Mouse (Mus musculus): Measurements from ENCODE around the gene Chil1. TPM values are rescaled to one million over a fixed set of nuclear protein-coding genes. Genes with fewer than 3 reads are reported as not detected.
A peak's percentile ranks its signal among the peaks of the same experiment; 100 is the strongest.

The Chil1 gene
- polyA plus RNA-seq, 1 experiment from 2014 or later = 3.7 TPM

DNA sequence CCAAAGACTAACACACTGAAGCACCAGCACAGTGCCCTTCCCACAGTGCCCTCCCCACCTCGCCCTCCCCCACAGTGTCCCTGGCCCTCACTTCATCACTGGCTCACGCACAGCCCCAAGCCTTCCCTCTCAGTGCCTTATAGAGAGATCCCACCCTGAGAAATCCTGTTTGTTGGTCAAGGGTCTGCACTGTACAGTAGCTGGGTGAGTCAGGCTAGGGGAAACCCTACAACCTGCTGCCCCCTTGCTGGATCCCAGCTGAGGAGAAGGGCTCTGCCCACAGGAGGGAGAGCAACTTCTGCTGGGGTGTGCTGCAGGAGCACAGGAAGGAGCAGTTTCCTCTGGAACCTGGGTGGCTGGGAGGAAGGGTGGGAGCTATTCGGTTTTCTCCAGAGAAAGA lies 54.2 kb downstream of the Chil1 start:
- Histone ChIP-seq H3K27ac (ENCODE audit: low read depth, low read length) (no peak overlapping the region), H3K9me3 (replicated peaks; ENCODE audit: control insufficient read depth, low read length) (no peaks in the 10 kb centered on the region), H3K4me3 (ENCODE audit: low read depth, low read length) (no peak overlapping the region), H3K4me2 (ENCODE audit: low read length) (peak overlapping the region; percentile 81; the same call in 1 of the 2 replicates), H3K27me3 (replicated peaks; ENCODE audit: control insufficient read depth, insufficient read depth, low read length) (peaks cover 35% of the 10 kb centered on the region), H3K4me1 (ENCODE audit: control insufficient read depth, insufficient read depth, low read length) (peaks cover 8% of the 10 kb centered on the region; the same call in 1 of the 2 replicates), H3K9ac (ENCODE audit: low read length) (no peak overlapping the region), H3K36me3 (ENCODE audit: control insufficient read depth, insufficient read depth, low read length) (no peaks in the 10 kb centered on the region)
- DNase-seq (ENCODE audit: low spot score) (no peak), ATAC-seq (no peak)
- 21% methylated on average over 3 of the region's 3 CpGs for WGBS

DNA sequence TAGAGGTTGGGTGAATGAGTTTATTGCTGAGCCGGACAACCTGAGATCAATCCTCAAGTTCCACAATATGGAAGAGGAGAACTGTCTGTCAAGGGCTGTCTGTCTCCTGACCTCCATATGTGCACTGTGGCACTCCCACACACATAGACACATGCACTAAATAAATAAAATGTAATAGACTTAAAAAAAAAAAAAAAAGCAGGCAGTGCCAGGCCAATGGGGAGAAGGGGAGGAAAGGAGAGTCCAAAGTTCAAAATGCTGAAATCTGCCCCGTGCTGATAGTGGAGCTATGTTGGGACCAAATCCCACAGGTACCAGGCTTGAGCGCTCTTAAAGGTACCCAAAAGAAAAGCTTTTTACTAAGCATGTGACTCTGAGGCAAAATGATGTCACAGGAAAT lies 55.5 kb downstream of the Chil1 start:
- Histone ChIP-seq H3K4me2 (ENCODE audit: low read length) (no peak overlapping the region), H3K27me3 (replicated peaks; ENCODE audit: control insufficient read depth, insufficient read depth, low read length) (peaks cover 35% of the 10 kb centered on the region), H3K9ac (ENCODE audit: low read length) (no peak overlapping the region), H3K4me3 (ENCODE audit: low read depth, low read length) (no peak overlapping the region), H3K36me3 (ENCODE audit: control insufficient read depth, insufficient read depth, low read length) (no peaks in the 10 kb centered on the region), H3K9me3 (replicated peaks; ENCODE audit: control insufficient read depth, low read length) (no peaks in the 10 kb centered on the region), H3K27ac (ENCODE audit: low read depth, low read length) (no peak overlapping the region), H3K4me1 (ENCODE audit: control insufficient read depth, insufficient read depth, low read length) (peaks cover 8% of the 10 kb centered on the region; the same call in 1 of the 2 replicates)
- DNase-seq (ENCODE audit: low spot score) (no peak), ATAC-seq (no peak)
- 94% methylated on average over 3 of the region's 3 CpGs for WGBS

Other genes with a start within 250 kb of the Chil1 start
- gene Fmod, start 144.9 kb upstream of the Chil1 start, polyA plus RNA-seq (2014; fragmentation: Nextera tagmentation; extraction: Ambion mirVana) = 3.3 and 7.7 TPM in 2 replicates
- gene Btg2, start 103.1 kb upstream of the Chil1 start, polyA plus RNA-seq (2014; fragmentation: Nextera tagmentation; extraction: Ambion mirVana) = 67.3 and 82.6 TPM in 2 replicates
- gene Chit1, start 70.9 kb upstream of the Chil1 start, polyA plus RNA-seq (2014; fragmentation: Nextera tagmentation; extraction: Ambion mirVana) = 0.13 TPM in 1 of 2 replicates, not detected in the other
- gene Mybph, start 11.3 kb downstream of the Chil1 start, polyA plus RNA-seq (2014; fragmentation: Nextera tagmentation; extraction: Ambion mirVana) = 0.10 TPM in 1 of 2 replicates, not detected in the other
- 5.4 and 7.1 TPM in 2 replicates for gene Adora1, start 53.3 kb downstream of the Chil1 start, polyA plus RNA-seq (2014; fragmentation: Nextera tagmentation; extraction: Ambion mirVana)
- not detected in 2 replicates for gene Myog, start 107.8 kb downstream of the Chil1 start, polyA plus RNA-seq (2014; fragmentation: Nextera tagmentation; extraction: Ambion mirVana)
- 5.0 and 7.8 TPM in 2 replicates for gene Ppfia4, start 150.8 kb downstream of the Chil1 start, polyA plus RNA-seq (2014; fragmentation: Nextera tagmentation; extraction: Ambion mirVana)
- 150 and 151 TPM in 2 replicates for gene Tmem183a, start 179.8 kb downstream of the Chil1 start, polyA plus RNA-seq (2014; fragmentation: Nextera tagmentation; extraction: Ambion mirVana)
- not detected in 2 replicates for gene 4933406M09Rik, start 203.8 kb downstream of the Chil1 start, polyA plus RNA-seq (2014; fragmentation: Nextera tagmentation; extraction: Ambion mirVana)
- 9.8 and 12.3 TPM in 2 replicates for gene Cyb5r1, start 223.4 kb downstream of the Chil1 start, polyA plus RNA-seq (2014; fragmentation: Nextera tagmentation; extraction: Ambion mirVana)
- 61.4 and 68.5 TPM in 2 replicates for gene Adipor1, start 233.2 kb downstream of the Chil1 start, polyA plus RNA-seq (2014; fragmentation: Nextera tagmentation; extraction: Ambion mirVana)

Measured in forebrain, embryonic 14.5 days (tissue).